Mouse (Mus musculus) mouse trophoblast stem cell (cell line): ENCODE results near the gene Abhd16a.

Source experiments
- in situ Hi-C, 2 experiments: fragments of 300-500 bp; cut with MseI, MboI; formaldehyde crosslinking; loops; 2 replicates in 1 of 2; 3 replicates in 1 of 2; pipeline ENCODE4 v1.15.1; 2025

The Abhd16a gene

DNA sequence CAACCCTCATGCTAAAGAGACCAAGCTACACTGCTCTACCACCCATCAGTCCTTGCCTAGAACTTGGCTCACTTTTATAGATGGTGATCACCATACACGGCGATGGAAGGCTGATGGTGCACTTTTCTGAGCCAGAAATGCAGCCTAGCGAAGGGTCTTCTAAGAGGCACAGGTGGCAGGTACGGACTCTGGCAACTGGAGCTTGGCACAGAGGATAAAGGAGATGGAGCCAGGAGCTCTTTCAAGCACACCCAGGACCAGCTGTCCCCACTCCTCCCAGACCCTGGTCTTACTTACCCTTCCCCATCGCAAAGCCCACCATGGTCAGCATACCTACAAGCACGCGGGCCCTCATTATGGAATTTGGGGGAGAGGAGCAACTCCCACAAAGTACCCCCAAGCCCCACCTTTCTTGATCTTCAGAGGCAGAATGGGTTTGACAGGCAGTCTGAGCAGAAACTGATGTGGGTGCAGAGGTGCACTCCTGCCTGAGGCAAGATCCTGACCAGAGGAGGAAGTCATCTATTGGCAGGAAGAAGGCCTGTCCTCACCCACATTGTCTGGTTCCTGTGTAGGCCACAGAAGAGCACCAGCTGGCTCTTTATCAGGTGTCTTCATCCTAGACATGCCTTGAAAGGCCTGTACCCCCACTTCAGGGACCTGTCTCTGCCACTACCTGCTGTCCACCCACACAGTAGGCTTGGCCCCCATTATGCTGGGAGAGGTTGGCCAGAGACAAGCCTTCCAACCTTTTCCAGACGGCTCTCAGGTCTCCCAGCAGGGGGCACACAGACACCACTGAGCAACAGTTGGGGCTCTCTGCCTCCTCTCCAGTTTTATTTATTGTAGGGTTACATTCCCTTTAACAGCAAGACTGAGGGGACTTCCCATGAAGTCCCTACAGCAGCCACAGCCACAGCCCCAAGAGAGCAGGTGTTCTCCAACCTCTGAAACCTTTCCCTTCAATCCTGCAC, 26.3 kb downstream of the Abhd16a start, which contains the start of gene Ly6g5b:
Gene Ly6g5b, minus strand, starts transcription at position 383 of the 974 bp plus-strand sequence.
- in situ Hi-C loops = loop anchor here in 1 of 2 experiments (25.0 kb wide), 1 partner anchor 103 kb away; the partner anchor contains the start of genes Vars and Vwa7

DNA sequence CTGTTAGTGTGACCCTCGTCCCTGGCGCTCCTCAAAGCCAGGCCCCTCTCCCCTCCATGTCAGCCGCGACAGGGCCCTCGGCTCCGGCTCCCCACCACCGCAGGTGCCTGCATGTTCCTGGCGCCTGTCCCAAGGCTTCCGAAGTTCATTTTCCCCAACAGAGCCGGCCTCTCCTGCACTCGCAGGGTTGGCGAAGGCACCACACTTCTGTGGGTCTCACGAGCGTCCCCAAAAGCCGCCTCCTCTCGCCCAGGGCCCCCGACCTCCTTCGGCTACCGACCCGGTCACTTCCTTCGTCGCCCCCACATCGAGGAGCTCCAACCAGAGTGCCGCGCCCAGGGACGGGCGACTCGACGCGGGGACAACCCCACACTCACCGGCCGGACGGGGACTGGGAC, 31.7 kb downstream of the Abhd16a start:
- in situ Hi-C loops = loop anchor here in 1 of 2 experiments (25.0 kb wide), 1 partner anchor 108 kb away; the partner anchor contains the start of genes Vars and Vwa7

DNA sequence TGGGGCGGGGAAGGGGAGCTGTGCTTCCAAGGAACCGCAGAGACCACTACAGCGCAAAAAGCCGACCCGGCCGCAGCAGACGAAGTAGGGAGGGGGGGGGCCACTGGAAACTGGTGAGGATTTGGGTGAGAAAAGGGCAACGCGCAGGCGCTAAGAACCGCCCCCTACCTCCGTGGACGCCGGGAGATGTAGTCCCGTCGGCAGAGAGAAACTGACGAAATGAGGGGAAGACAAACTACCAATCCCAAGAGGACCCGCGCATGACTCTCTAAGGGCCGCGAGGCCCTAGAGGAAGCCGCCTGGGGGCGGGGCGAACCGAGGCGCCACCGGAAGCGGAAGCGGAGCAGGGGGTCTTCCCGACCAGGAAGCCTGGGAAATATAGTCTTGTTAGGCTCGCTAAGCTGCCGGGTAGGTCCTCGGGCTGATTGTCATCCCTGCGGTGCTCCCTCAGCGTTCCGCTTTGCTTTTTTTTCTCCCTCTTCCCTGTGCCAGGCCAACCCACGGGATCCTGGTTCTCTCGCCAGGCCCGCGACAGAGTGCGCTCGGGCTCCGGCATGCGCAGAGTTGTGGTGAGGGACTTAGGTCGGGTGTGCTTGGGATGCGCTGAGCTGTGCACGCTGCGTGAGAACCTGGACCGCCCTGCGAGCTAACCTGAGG, 32.2 kb downstream of the Abhd16a start, which contains the start of gene Gpank1:
Gene Gpank1, plus strand, starts transcription at position 313 of the 657 bp plus-strand sequence.
- in situ Hi-C loops = loop anchor here in 1 of 2 experiments (25.0 kb wide), 1 partner anchor 109 kb away; the partner anchor contains the start of genes Vars and Vwa7

DNA sequence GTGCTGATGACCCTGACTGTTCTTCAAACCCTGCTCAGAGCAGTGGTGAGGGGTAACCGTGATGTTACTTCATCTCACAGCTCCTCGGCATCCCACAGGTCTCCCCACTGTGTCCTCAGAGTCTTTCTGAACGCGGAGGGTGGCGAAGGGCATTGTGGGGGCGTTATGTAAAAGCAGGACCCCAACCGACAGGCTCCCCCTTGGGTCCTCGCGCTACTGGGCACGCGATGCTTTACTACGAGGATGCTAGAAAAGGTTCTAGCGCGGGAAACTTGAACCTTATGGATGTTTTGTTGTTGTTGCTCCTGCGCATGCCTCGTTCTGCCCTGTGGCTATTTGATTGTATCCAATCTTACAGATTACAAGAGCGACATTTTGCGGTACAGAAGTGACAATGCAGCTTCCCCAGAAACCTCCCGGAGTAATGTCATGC, 32.8 kb downstream of the Abhd16a start, which contains the start of gene Csnk2b:
Gene Csnk2b, minus strand, starts transcription at position 183 of the 433 bp plus-strand sequence.
- in situ Hi-C loops = loop anchor here in 1 of 2 experiments (25.0 kb wide), 1 partner anchor 110 kb away; the partner anchor contains the start of genes Vars and Vwa7

DNA sequence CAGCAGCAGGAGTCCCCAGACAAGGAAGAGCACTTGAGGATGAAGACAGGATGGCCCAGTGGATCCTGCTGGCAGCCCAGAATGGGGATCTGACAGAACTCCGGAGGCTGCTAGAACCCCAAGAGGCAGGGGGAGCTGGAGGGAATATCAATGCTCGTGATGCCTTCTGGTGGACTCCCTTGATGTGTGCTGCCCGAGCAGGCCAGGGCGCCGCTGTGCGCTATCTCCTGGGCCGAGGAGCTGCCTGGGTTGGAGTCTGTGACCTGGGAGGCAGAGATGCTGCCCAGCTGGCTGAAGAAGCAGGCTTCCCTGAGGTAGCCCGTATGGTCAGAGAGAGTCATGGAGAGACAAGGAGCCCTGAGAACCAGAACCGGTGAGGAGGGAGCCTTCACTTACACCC, 34.2 kb downstream of the Abhd16a start:
- in situ Hi-C loops = loop anchor here in 1 of 2 experiments (25.0 kb wide), 1 partner anchor 111 kb away; the partner anchor contains the start of genes Vars and Vwa7

DNA sequence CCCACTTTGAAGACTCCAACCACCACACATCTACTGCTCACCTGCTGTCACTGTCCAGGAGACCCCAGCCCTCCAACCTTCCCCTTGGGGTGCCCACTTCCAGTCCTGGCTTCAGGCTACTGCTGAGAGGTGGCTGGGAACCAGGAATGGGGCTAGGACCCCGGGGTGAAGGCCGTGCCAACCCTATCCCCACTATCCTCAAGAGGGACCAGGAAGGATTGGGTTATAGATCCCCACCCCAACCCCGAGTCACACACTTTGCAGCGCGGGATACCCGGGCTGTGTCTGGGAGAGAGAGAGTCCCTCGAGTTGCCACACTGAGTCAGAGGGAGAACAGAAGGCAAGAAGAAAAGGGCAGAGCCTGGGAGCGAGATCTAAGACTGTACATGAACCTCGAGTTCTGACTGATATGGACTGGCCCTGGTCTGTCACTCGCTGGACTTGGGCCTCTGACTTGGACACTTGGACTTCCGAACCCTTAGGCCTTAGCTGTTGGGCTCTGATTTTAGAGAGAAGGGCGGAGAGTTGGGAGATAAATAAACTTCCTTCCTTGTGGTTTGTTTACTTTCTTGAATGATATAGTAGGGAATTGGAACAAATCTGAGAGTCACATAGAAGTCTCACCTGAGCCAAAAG, 35.3 kb downstream of the Abhd16a start:
- in situ Hi-C loops = loop anchor here in 1 of 2 experiments (25.0 kb wide), 1 partner anchor 112 kb away; the partner anchor contains the start of genes Vars and Vwa7

DNA sequence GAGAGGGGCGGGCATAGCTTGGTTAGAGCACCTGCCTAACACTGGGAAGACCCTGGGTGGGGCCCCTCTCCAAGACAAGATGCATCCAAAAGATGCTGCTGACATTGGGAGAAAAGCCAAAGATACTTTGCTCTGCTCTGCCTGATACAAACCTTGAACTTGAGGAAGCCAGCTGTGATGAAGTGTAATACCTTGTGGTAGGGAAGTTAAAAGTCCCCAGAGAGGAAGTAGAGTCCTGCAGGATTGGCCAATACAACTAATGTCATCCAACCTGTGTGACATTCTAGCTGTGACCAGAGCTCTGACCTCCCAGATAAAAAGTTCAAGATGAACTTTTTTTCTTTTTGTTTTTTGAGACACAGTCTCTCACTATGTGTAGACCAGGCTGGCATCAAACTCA, 36.0 kb downstream of the Abhd16a start:
- in situ Hi-C loops = no loop called here

DNA sequence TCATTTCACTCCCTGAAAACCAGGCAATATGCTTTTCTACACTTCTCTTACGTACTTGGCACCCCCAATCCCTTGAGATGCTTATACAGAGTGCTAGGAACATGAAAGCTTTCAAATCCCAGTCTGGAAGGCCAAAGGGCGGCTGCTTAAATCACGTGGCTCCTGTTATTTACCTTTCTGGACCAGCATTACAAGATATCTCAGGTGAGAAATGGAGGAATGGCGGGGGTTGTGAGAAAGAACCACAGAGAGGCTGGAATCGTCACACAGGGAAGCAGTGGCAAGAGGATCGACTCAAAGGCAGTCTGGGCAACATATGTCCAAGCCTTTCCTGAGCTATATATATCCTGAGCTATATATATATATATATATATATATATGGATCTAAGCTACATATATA, 36.5 kb downstream of the Abhd16a start:
- in situ Hi-C loops = no loop called here

DNA sequence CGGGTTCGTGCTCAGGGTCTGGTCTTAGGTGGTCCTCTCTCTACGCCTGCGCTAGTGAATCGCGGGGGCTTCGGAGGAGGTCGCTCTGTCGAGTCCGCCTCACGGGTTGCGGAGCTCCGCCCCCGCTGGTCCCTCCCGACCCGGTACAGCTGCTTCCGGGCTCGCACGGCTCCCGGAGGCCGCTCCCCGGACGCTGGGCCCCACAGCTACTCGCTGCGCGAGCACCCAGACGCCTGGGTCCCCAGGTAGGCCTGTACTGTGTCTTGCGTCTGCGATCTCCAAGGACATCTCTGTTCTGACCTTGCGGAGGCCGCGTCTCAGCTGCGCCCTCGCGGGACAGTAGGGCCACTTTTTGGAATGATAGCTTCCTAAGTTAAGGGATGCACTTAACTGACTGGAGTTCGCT, 37.1 kb downstream of the Abhd16a start, which contains the start of gene D17H6S53E:
Gene D17H6S53E, plus strand, starts transcription at position 168 of the 406 bp plus-strand sequence.
- in situ Hi-C loops = no loop called here

DNA sequence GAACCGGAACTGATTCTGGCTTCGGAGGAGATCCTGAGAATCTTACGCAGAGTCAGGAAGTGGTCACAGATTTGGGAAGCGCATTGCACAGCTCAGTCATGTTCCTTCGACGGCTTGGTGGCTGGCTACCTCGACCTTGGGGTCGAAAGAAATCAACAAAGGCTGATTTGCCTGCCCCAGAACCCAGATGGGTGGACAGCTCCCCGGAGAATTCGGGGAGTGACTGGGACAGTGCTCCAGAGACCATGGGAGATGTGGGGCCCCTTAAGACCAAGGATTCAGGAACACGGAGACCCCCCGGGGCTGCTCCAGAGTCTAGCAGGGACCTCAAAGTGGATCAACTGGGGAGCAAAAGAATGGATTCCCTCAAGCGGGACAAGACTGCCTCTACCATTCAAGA, 38.0 kb downstream of the Abhd16a start:
- in situ Hi-C loops = no loop called here

DNA sequence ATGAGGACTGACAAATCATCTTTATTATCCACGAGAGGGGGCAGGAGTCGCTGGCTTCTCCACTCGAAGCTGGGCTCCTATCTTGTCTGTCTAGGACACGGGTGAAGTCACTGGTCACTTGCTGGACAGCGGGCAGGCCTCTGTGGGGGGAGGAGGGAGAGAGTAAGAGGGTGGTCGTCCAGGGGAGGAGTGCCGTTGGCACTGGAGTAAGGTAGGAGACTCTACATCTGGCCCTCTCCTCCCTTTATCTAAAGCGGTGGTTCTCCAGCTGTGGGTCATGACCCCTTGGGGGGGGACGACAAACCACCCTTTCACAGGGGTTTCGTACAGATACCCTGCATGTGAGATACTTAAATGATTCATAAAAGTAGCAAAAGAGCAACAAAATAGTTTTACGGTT, 39.9 kb downstream of the Abhd16a start:
- in situ Hi-C loops = no loop called here

DNA sequence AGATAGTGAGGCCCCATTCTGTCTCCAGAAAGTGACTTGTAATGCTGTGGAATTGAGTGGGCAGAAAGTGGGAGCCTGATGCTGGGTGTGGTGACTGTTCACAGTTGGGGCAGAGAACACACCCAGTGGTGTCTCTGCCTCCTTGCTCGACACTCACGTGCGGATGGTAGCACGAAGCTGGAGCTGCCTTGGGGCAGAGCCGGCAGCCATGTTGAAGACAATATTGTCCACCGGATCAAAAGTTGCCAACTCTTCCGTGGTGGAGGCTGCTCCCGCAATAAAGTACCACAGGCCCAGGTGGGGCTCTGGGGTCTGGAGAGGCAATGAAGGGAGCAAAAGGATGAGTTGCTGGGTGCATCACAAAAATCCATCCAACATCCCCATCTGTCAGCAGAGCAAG, 42.0 kb downstream of the Abhd16a start:
- in situ Hi-C loops = no loop called here

DNA sequence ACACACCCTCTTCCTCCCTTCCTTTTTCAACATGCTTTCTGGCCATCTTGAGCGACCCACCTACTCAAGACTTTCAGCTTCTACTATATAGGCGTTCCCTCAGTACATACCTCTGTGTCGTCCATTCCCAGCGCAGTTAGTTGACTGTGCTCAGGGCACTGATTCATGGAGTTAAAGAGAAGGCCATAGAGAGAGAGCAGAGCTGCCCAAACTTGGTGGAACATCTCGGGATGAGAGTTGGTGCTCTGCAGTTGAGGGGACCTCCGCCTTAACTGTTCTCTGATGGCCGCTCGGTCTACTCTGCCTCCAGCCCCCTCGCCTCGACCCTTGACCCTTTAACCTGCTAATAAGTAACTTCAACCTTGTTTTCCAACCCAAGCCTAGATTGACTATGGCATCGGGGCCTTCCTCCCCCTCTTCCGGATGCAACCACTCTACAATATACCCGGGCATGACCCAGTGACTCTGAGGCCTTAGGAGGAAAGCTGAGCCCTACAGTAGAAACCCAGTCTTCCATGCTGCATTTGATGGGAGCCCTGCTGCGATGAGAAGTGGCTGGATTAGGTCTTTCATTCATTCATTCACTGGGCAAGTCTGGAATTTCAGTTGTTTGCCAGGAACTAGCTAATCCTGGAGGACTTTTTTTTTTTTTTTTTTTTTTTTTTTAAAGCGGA, 42.6 kb downstream of the Abhd16a start, which contains the start of gene Apom:
Gene Apom, minus strand, starts transcription at position 551 of the 674 bp plus-strand sequence.
- in situ Hi-C loops = no loop called here

DNA sequence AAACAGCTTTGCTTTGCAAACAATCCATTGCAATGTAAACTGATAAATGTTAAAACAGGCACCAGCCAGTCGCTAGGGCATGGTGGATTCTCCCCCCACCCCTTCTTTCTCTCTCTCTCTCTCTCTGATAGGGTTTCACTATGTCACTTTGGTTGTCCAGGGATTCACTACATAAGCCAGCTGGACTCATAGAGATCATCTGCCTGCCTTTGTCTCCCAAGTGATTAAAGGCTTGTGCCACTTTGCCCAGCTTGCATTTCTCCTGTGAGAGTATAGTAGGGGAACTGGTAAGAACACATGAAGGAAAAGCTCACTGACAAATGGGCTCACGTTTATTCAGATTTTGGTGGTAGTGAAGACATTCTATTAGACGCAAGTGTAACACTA, 43.1 kb downstream of the Abhd16a start:
- in situ Hi-C loops = no loop called here

DNA sequence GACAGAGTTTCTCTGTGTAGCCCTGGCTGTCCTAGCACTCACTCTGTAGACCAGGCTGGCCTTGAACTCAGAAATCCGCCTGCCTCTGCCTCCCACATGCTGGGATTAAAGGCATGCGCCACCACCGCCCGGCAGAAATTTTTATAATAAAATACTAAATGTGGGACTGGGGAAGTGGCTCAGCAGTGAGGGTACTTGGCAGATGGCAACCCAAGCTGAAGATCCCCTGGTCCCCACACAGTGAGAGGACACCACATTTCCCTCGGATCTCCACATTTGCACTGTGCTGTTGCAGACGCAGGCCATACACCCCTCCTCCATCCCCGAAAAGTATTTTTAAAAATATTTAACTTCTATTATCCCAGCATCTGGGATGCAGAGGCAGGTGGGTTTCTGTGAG, 44.5 kb downstream of the Abhd16a start:
- in situ Hi-C loops = no loop called here

DNA sequence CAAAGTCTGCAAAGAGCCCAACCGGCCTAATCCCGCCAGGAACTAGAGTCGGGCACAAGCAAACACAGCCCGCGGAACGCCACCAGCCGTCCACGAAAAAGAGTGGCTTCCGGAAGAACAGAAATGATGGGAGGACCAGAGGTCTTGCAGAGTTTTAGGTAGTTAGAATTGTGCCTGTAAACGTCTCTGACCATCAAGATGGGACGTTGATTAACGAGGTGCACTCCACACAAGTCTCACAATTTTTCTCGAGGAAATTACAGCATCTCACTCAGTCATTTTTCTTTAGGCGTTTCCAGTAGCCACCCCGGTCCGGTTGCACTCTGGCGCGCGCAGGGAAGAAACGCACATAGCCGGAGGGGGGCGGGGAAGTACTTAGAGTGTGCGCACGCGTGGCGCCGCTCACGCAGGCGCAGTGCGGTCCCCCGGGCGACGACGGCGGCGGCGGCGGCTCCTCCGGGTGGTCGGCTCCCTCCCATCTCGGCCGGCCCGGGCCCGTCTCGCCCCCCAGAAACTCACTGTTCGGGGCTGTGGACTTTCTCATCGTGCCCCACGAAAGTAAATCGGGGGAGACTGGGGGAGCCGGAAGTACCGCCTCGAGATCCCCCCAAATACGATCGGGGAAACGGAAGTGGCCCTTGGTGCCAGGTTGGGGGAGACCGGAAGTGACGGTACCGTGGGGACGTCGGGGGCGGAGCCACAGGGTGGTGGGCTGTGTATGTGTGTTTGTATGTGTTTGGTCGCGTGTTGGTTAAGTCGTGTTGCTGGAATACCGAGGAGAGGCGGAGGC, 45.9 kb downstream of the Abhd16a start, which contains the start of gene Bag6:
Gene Bag6, plus strand, starts transcription at position 378 of the 790 bp plus-strand sequence.
- in situ Hi-C loops = no loop called here

DNA sequence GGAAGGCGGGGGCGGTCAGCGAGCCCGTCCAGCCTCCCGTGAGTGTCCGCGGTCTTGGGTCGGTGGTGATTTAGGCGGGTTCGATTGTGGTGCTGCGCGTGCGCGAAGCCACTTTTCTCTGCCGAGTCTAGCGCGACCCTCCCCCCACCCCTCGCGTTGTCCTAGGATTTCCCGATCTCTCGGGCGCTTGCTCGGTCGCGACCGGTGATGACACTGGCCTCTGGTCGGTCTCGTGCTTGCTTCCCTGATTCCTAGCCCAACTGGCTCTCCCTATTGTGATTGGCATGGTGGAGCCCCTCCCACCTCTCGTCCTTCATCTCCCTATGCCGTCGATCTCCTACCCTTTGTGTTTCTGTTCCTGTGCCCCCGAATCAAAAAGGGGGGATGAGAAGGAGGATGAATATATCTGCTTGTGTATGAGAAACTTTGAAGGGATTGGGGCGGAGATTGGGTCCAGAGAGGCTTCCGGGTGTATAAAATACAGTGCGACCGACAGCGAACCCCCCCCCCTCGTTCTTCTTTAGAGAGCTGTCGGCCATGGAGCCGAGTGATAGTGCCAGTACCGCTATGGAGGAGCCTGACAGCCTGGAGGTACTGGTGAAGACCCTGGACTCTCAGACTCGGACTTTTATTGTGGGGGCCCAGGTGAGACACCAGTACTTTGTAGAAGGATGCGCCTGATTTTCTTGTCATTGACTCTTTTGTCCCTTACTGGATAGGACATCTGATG, 46.7 kb downstream of the Abhd16a start:
- in situ Hi-C loops = no loop called here

DNA sequence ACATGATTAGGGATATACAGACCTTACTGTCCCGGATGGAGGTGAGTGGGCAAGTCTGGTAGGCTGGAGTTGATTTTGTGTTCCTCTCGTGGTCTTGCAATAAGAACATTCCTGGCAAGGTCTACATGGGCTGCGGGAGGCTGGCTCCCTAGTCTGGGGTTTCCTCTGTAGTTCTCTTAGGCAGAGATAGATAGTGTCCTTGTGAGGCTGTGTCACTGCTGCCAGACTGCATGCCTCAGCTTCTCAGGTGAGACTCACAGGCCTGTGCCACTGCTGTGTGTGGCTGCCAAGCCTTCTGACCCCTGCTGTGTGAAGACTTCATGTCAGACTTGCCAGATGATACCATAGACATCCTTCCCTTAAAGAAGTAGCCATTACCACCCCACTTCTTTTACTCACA, 50.2 kb downstream of the Abhd16a start:
- in situ Hi-C loops = no loop called here

DNA sequence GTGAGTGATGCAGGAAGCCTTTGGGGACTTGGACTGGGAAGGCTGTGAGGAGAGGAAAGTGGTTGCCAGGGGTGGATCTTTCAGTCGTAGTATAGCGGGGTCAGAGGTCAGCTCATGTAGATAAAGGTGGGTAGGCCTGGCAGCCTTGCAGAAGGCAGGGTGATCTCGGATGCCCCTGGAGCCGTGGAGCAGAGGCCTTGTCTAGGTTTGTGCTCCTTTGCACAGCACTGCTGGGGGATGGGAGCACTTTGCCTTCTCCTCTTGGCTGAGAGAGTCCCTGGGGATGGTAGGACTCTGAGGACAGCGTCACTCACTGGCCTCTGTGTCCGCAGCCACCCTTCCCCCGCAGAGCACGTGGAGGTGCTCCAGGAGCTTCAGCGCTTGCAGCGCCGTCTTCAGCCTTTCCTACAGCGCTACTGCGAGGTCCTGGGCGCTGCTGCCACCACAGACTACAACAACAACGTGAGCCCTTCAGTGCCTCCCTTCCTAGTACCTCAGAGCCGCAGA, 51.5 kb downstream of the Abhd16a start:
- in situ Hi-C loops = no loop called here
